Mouse (Mus musculus) frontal cortex, adult 2 months (tissue): ENCODE results near the gene Fli1. TPM values are rescaled to one million over a fixed set of nuclear protein-coding genes. Genes with fewer than 3 reads are reported as not detected.

Experiments
- DNase-seq, 2 experiments: peaks; one replicate each; pipeline ENCODE4 v3.0.0; 2022; ENCODE audit warnings: low spot score in 1 of 2; ENCODE audit errors: extremely low spot score in 1 of 2
- polyA plus RNA-seq: library from polyadenylated mRNA; depleted of rRNA; stranded (reverse); fragments of >200 nt; gene quantifications from 2 replicates; pipeline ENCODE4 v1.2.3, GENCODE M21; 2012

Fli1 gene
- polyA plus RNA-seq, 1 experiment, result 4.6 TPM

DNA sequence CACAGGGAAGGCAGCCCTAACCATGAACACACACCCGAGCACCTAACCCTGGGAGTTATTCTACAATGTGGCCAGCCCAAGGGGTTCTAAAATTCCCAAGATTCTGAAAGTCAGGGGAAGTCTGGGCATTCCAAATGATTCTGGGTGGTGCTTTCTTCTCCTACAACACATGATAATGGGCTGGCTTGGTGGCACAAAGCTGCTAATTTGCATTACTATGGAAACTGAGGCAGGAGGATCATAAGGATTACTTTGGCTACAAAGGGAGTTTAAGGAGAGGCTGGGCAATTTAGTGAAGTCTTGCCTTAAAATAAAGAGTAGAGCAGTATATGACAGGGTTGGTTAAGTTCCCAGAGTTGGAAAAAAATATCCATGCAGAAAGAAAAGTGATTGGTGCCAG, 127.7 kb downstream of the Fli1 start:
- DNase-seq, result no peak

DNA sequence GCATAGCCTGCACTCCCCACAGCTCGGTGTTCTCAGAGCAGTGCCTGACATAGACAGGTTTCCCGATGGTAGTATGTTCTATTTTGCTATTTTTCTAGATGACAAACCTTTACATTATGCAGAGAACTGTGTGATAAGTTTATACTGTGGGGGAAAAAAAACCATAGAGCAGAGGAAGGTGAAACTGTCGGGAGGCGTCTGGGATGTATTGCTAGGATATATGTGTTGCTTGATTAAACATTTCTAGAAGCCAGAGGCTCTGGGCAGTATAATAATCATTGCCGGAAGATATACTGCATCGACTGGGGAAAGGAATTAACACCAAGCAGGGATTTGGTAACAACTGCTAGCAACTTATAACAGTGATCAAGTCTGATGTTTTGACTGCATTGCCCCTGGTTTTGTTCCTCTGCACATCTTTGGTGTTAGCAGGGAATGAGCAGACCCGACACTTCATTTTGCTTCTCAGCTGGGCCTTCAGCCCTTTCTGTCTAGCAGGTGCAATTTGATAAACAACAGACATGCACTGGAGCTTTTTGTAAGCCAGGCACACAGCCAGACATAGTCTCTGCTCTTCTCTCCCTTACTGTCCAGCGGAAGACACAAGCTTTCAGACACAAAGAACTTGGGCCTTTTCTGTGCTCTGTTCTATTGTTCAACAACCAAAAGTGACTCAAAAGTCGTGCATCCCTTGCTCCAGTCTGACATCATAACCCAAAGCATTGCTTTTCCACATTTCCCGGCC, 129.7 kb downstream of the Fli1 start:
- DNase-seq, result no peak

GRCm38 (mm10) chr9:32411507-32411906, 131.2 kb downstream of the Fli1 start:
- DNase-seq, result no peak

DNA sequence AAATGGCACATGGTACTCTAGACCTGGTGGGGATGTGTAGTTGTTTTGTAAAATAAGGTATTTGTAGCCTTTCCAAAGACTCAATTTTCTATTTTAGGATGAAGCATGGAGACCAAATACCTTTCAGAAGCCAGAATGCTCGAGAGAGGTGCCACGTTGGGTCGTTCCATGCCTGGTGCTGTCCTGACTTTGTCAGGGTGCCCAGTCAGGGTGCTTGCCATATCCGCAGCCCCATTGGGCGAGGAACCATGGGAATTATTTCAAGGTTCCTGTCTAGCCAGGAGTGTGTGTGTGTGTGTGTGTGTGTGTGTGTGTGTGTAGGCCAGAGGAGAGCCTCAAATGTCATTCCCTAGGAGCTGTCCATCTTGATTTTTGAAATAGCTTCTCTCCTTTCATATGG, 132.0 kb downstream of the Fli1 start:
- no peak for DNase-seq

DNA sequence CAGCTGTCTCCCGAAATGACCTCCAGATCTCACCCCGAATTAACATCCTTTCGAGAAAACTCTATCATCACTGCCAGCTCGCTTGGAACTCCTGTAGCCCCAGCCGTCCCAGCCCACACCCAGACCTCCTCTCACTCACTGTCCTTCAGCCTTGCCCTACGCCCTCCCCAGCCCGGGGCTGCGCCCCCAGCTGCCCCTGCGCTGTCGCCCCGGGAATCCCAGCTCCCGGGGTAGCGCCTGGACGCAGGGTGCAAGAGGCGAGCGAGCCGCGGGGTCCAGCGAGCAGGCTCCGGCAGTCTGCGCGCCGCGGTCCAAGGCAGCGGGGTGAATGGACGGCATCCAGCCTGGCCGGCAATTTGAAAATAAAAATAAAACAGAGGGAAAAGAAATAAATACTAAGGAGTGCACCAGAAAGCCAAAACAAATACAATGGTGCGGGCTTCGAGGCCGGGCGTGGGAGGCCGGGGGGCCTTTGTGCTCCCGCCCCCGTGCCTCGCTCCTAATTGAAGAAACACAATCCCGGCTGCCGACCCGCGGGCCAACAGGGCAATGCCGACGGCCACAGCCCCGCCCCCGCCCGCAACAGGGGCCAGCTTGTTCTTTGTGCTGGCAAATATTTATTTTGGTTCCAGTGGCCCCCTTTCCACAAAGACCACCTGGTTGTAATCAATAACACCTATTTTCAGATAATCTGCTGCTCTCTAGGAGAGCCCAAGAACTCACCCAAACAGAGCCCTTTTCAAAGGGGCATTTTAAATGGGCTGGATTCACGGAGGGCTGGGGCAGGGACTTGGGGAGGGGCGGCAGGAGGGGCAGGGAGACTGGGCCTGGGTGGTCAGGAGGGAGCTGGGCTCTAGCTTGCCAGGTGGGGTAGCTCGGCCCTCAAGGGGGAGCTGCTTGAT, 133.3 kb downstream of the Fli1 start:
- DNase-seq, result no peak

- DNase-seq, result no peak
Observed at GRCm38 (mm10) chr9:32408730-32409059, 134.0 kb downstream of the Fli1 start.

- DNase-seq, result peak; percentile 46 to 86
Observed at GRCm38 (mm10) chr9:32405191-32405925, 137.3 kb downstream of the Fli1 start.

GRCm38 (mm10) chr9:32400662-32401161, 141.9 kb downstream of the Fli1 start:
- no peak for DNase-seq

- DNase-seq, result no peak
Observed at GRCm38 (mm10) chr9:32400212-32400611, 142.4 kb downstream of the Fli1 start.

DNA sequence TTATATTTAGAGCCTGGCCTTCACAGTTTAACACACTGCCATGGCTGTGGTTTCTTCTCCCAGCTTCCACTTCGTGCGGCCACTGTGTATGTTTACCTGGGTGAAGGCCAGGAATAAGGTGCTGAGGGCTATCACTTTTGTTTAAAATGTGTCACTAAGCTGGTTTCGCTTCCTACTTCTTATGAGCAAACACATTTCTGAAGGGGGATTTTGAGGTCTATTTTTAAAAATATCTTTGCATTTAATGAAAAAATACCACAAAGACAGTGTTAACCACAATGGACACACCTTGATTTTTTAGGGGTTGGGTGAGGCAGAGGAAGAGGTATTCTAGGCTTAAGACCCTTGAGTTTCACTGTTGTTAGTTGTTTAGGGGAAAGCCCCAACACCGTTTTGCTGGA, 147.9 kb downstream of the Fli1 start:
- DNase-seq, result no peak

DNA sequence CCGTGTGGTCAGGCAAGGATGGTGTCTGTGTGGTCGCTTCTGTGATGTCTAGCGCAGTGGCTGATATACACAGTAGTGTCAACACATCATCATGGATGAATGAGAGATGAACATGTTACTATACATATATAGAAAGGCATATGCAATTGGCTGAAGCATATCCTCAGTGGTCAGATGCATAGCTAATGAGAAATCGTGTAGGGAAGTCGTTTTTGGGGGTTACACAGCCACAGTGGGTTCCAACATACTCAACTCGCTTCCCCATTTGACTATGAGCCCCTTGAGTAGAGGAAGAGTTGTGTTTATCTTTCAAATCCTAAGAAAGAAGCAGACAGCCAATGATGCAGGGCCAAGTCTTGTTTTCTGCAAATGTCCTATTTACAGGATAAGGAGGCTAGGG, 149.9 kb downstream of the Fli1 start:
- no peak for DNase-seq

- DNase-seq, result peak; percentile 50 to 68
Observed at GRCm38 (mm10) chr9:32391701-32392100, 151.0 kb downstream of the Fli1 start.

DNA sequence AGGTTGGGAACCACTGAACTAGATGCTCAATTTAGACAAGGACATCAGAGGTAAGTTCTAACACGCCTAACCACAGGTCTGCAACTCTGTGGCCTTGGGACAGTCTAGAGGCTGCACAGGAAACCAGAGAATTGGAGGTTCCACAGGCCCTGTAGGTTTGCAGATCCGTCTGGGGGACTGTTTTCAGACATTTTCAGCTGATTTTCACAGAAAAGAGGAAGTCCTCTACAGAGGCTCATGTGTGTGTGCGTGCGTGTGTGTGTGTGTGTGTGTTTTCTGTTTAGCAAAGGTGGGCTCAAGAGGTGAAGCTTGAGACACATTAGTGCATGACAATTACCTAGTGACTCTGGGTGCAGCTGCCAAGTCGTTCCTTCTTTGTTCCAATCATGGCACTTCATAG, 151.6 kb downstream of the Fli1 start:
- DNase-seq, result no peak

- DNase-seq, result peak in 1 of 2 experiments; percentile 8
Observed at GRCm38 (mm10) chr9:32388120-32388519, 154.5 kb downstream of the Fli1 start.

- no peak for DNase-seq
Observed at GRCm38 (mm10) chr9:32384906-32385305, 157.8 kb downstream of the Fli1 start.

- DNase-seq, result no peak
Observed at GRCm38 (mm10) chr9:32376863-32377590, 165.6 kb downstream of the Fli1 start.

GRCm38 (mm10) chr9:32376031-32376430, 166.6 kb downstream of the Fli1 start:
- no peak for DNase-seq

DNA sequence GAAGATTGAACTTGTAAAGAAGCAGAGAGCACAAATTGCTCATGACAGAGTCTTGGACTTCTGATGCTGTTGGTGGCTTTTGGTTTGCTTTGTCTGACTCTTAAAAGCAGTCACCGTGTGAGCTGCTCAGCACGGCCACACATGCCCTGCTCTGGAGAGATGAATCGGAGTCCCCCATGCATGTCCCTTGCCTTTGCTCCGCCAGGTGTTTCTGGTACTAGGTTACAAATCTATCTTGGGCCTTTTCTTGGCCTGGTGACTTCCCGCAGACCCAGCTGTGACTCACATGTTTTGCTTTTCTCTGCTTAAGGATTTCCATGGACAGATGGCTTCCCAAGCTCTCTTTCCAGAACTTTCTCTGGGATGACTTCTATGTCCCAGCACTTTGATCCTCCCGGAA, 169.0 kb downstream of the Fli1 start:
- DNase-seq, result no peak
